Mouse (Mus musculus) lung, postnatal 14 days (tissue): ENCODE results near the gene Tex33.
"Not testable (repeated sequence)": the region's sequence is repeated elsewhere in the genome, so short reads cannot be mapped to it uniquely, and the experiment has no call there.

Experiments used
- DNase-seq: peaks from one replicate; pipeline ENCODE4 v3.0.0; 2021

Tex33 gene

GRCm38 (mm10) chr15:78372796-78373195 lies 22.9 kb downstream of the Tex33 start:
- DNase-seq: peak; percentile 51

DNA sequence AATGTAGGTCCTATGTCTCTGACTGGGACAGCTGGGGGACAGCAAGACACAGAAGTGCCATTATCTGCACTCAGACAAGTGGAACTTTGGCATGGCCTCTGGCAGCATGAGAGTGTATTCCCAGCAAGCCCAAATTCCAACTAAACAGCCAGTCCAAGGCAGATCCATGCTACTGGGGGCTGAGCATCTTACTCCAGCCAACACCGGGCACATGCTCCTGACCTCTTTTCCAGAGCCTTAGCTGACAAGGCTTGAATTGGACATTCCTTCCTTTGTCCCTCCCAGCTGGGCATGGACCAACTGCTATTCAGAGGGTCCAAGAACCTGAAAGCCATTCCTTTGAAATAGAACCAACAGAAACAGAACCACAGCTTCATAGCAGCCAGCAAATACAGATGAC lies 26.1 kb downstream of the Tex33 start:
- DNase-seq: no peak

- DNase-seq: peak; percentile 66
Observed at GRCm38 (mm10) chr15:78368926-78369346, 26.8 kb downstream of the Tex33 start.

GRCm38 (mm10) chr15:78367811-78368210 lies 27.9 kb downstream of the Tex33 start:
- DNase-seq: no peak

DNA sequence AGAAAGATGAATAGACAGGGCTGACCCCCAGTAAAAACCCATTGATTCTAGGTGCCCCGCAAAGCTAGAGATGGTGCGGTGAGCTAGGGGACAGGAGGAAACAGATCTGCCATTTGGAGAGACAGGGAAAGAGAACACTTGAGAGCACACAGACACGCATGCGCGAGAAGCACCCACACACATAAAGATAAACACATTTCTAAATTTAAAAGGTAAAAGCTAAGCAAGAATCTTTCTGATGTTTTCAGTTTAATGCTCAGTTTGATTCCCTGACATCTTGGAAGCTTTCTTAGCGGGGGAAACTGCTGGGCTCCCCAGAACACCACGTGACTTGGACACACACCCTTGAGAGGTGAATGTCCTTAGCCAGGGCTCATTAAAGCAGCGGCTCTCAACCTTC lies 28.8 kb downstream of the Tex33 start:
- DNase-seq: no peak

DNA sequence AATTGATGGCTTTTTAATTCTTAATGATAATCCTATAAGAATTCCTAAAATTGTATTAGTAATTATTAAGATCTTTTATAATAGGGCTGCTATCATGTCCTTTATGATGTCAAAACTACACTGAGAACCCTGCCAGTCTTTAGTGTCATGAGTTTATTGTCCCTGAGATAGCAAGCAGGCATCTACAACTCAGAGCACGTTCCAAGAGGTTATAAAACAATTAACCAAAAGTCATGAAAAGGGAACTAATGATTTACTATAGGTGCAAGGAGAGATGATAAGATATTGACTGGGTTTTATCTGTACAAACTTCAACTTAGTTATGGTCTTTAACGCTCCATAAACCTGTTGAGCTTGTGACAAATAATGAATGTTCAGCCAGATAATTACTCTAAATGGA lies 29.8 kb downstream of the Tex33 start:
- DNase-seq: no peak

GRCm38 (mm10) chr15:78355548-78355947 lies 40.2 kb downstream of the Tex33 start:
- no peak for DNase-seq

DNA sequence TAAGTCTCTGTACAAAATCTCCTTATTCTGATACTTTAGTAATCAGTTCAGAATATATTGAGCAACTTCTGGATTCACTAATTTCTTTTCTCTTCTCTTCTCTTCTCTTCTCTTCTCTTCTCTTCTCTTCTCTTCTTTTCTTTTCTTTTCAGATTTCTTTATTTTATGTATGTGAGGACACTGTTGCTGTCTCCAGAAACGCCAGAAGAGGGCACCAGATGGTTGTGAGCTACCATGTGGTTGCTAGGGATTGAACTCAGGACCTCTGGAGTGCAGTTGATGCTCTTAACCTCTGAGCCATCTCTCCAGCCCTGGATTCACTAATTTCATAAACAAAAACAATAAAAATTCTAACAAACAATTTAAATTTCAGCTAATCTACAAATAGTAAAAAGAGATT lies 40.8 kb downstream of the Tex33 start:
- DNase-seq: peak; percentile 74

GRCm38 (mm10) chr15:78351586-78352165 lies 44.0 kb downstream of the Tex33 start:
- DNase-seq: no peak

DNA sequence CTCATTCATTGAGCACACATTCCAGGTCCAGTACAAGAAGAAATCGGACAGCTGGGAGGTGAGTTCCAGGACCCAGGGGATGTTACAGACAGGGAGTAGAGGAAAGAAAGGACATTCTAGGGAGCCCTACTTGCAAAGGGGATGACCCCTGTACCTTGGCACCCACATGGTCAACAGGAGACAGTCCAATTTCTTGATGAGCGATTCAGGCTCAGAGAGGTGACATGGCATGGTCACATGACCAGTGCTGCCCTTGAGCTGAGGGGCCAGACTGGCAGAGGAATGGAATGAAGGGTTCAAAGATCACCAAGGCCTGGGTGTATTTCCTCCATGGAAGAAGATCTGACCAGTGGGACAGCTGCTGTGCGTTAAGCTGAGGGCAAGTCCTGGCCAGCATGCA lies 51.1 kb downstream of the Tex33 start:
- no peak for DNase-seq

- no peak for DNase-seq
Observed at GRCm38 (mm10) chr15:78343683-78344082, 52.0 kb downstream of the Tex33 start.

GRCm38 (mm10) chr15:78340919-78341318 lies 54.8 kb downstream of the Tex33 start:
- DNase-seq: not testable (repeated sequence)

- DNase-seq: peak; percentile 65
Observed at GRCm38 (mm10) chr15:78339627-78340423, 55.9 kb downstream of the Tex33 start.

DNA sequence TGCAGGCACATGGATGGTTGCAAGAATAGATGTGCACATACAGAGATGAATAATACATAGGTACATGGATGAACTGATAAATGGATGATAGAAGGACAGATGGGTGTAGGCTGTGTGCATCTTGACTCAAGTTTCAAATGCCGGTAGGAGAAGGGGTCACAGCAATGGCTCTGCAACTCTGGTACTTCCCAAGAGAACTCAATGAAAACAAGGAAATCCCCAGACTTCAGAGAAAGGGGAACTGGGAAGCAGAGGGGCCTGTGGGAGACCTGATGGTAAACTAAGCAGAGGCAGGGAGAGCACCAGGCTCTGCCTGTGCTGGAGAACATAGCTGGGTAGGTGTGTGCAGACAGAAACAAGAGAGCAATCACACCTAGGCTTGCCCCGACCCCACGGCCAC lies 61.3 kb downstream of the Tex33 start:
- no peak for DNase-seq

DNA sequence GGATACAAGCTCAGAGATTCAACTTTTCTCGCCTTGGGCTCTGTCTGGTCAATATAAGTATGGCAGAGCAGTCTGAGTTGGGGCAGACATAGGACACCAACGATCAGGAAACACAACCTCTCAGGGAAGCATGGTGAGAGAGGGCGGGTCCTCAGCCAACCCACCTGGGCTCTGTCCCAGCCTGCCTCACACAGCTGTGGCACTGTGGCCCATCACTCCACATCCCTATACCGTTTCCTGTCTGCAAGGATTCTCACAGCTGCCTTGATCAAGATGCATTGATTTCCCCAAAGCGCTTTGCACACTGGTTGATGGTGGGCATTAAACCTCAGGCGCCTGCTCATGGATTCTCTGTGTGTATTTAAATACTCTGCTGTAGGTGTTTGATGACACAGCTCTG lies 62.7 kb downstream of the Tex33 start:
- no peak for DNase-seq

- DNase-seq: no peak
Observed at GRCm38 (mm10) chr15:78331523-78332340, 64.0 kb downstream of the Tex33 start.

GRCm38 (mm10) chr15:78330706-78331105 lies 65.0 kb downstream of the Tex33 start:
- no peak for DNase-seq

- DNase-seq: not testable (repeated sequence)
Observed at GRCm38 (mm10) chr15:78329972-78330371, 65.7 kb downstream of the Tex33 start.

GRCm38 (mm10) chr15:78328520-78329097 lies 67.1 kb downstream of the Tex33 start:
- DNase-seq: no peak
